Mouse (Mus musculus): ENCODE data around the gene Mfsd12. TPM values are rescaled to one million over a fixed set of nuclear protein-coding genes. Genes with fewer than 3 reads are reported as not detected.

Gene Mfsd12
- polyA plus RNA-seq, 1 experiment from 2014 or later = 13.4 TPM

GRCm38 (mm10) chr10:81329194-81329975, 27.9 kb upstream of the Mfsd12 start:
- peak overlapping the region; percentile 91 for H3K27ac ChIP-seq (ENCODE audit: poor library complexity, severe bottlenecking)
- no peaks in the 10 kb centered on the region; the same call in 1 of the 2 replicates for H3K27me3 ChIP-seq (replicated peaks)
- peak overlapping the region; percentile 54 for H3K9ac ChIP-seq
- ATAC-seq (ENCODE audit: insufficient number of reproducible peaks, low FRiP score) = peak; percentile 63
- H3K4me1 ChIP-seq (replicated peaks) = peaks cover 51% of the 10 kb centered on the region
- peak overlapping the region; percentile 14 for H3K4me3 ChIP-seq
- H3K9me3 ChIP-seq (replicated peaks) = no peaks in the 10 kb centered on the region
- WGBS = 52% methylated on average over 10 of the region's 10 CpGs
- H3K4me2 ChIP-seq = peak overlapping the region; percentile 47
- peaks cover 35% of the 10 kb centered on the region for H3K36me3 ChIP-seq

DNA sequence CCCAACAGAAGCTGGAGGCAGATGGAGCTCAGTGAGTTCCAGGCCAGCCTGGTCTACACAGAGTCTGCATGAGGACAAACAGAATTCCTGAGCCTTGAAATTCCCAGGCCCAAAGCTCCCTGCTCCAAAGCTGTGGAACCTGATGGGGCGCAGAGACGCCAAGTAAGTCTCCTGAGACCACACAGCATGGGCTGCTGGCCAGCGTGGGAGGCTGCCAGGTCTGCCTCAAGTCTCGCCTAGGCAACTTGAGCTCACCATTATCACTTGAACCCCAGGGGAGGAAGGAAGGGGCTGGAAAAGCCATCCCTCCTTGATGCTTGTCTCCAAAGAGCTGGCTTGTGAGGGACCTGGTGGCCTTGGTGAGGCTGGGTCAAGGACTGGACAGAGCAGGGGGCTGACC, 27.3 kb upstream of the Mfsd12 start:
- H3K9me3 ChIP-seq (replicated peaks) = no peaks in the 10 kb centered on the region
- ATAC-seq (ENCODE audit: insufficient number of reproducible peaks, low FRiP score) = no peak
- 31% methylated on average over 4 of the region's 4 CpGs for WGBS
- no peak overlapping the region for H3K4me3 ChIP-seq
- H3K36me3 ChIP-seq = peaks cover 29% of the 10 kb centered on the region
- peaks cover 54% of the 10 kb centered on the region for H3K4me1 ChIP-seq (replicated peaks)
- peak overlapping the region; percentile 47 for H3K4me2 ChIP-seq
- H3K27ac ChIP-seq (ENCODE audit: poor library complexity, severe bottlenecking) = peak overlapping the region; percentile 91
- no peaks in the 10 kb centered on the region; the same call in 1 of the 2 replicates for H3K27me3 ChIP-seq (replicated peaks)
- peak overlapping the region; percentile 54 for H3K9ac ChIP-seq

DNA sequence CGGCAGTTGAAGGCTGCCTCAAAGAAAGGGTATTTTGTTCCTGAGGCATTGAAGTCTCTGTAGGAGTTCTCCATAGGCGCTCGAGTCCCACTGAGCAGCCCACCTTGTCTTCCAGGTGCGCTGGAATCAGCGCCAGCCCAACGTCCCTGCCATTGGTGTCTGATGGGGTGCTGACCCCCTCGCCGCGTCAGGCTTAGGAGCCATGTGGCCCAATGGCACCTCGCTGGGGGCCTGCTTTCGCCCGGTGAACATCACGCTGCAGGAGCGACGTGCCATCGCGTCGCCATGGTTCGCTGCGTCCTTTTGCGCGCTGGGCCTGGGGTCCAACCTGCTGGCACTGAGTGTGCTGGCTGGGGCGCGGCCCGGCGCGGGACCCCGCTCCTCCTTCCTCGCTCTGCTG, 25.0 kb upstream of the Mfsd12 start:
- peak overlapping the region; percentile 48; the same call in 1 of the 2 replicates for H3K9ac ChIP-seq
- 19% methylated on average over 29 of the region's 29 CpGs for WGBS
- H3K4me2 ChIP-seq = peak overlapping the region; percentile 50
- H3K36me3 ChIP-seq = peaks cover 6% of the 10 kb centered on the region
- peaks cover 58% of the 10 kb centered on the region for H3K4me1 ChIP-seq (replicated peaks)
- no peak overlapping the region for H3K27ac ChIP-seq (ENCODE audit: poor library complexity, severe bottlenecking)
- ATAC-seq (ENCODE audit: insufficient number of reproducible peaks, low FRiP score) = no peak
- H3K27me3 ChIP-seq (replicated peaks) = peaks cover 5% of the 10 kb centered on the region
- H3K4me3 ChIP-seq = peak overlapping the region; percentile 15
- H3K9me3 ChIP-seq (replicated peaks) = no peaks in the 10 kb centered on the region

- peaks cover 39% of the 10 kb centered on the region for H3K4me1 ChIP-seq (replicated peaks)
These were observed 23.0 kb upstream of the Mfsd12 start for GRCm38 (mm10) chr10:81334324-81334723.

DNA sequence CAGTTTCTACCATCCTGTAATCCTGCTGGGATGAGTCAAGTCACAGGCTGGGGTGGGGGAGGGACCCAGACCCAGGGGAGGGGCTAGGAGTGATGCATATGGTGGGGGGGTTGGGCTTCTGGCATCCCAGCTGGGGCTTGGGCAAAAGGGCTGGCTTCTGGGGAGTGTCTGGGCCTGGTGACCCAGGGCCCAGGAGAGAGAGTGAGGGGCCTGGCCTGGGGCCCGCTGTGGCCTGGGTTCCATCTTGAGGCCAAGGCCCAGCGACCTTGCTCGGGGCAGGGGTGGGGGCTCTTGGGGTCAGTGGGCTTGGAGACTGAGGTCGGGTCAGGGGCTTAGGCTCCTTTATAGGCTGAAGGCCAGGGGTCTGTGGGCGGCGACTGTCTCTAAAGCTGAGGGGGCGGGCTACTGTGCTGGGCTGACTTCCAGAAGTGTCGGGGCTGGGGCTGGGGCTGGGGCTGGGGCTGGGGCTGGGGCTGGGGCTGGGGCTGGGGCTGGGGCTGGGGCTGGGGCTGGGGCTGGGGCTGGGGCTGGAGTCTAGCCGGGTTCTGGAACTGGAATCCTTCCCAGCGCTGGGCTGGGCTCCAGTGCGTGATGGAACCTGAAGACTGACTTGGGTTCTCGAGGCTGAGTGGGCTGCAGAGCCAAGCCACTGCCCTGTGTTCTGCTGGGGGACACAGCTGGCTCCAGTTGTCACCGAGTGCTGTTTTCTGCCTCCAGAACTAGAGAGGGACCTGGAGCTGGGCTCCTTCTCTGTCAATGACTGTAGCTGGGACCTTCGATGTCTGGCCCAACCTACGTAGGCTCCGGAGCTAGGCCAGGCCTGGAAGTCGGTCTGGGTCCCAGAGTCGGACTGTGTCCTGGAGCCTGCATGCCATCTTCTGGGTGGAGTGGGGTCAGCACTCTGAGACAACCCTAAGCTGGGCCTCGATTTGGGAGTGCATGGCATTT, 21.6 kb upstream of the Mfsd12 start:
- H3K9me3 ChIP-seq (replicated peaks) = no peaks in the 10 kb centered on the region
- peak overlapping the region; percentile 38 for H3K9ac ChIP-seq
- H3K27me3 ChIP-seq (replicated peaks) = peaks cover 25% of the 10 kb centered on the region
- H3K4me1 ChIP-seq (replicated peaks) = peaks cover 29% of the 10 kb centered on the region
- H3K36me3 ChIP-seq = peaks cover 5% of the 10 kb centered on the region; the same call in 1 of the 2 replicates
- no peak for ATAC-seq (ENCODE audit: insufficient number of reproducible peaks, low FRiP score)
- no peak overlapping the region for H3K4me3 ChIP-seq
- H3K27ac ChIP-seq (ENCODE audit: poor library complexity, severe bottlenecking) = peak overlapping the region; percentile 70
- H3K4me2 ChIP-seq = peak overlapping the region; percentile 16; the same call in 1 of the 2 replicates
- WGBS = 45% methylated on average over 19 of the region's 19 CpGs

More at GRCm38 (mm10) chr10:81334324-81334723, 23.0 kb upstream of the Mfsd12 start:
- Histone ChIP-seq H3K4me3 (no peak overlapping the region), H3K36me3 (peaks cover 5% of the 10 kb centered on the region; the same call in 1 of the 2 replicates), H3K9ac (no peak overlapping the region), H3K9me3 (replicated peaks) (no peaks in the 10 kb centered on the region), H3K4me2 (no peak overlapping the region), H3K27ac (ENCODE audit: poor library complexity, severe bottlenecking) (no peak overlapping the region), H3K27me3 (replicated peaks) (peaks cover 21% of the 10 kb centered on the region)
- 76% methylated on average over 11 of the region's 11 CpGs for WGBS
- no peak for ATAC-seq (ENCODE audit: insufficient number of reproducible peaks, low FRiP score)

- Histone ChIP-seq H3K9me3 (replicated peaks) (no peaks in the 10 kb centered on the region), H3K4me1 (replicated peaks) (peaks cover 28% of the 10 kb centered on the region), H3K4me2 (no peak overlapping the region), H3K36me3 (peaks cover 5% of the 10 kb centered on the region; the same call in 1 of the 2 replicates), H3K27me3 (replicated peaks) (peaks cover 32% of the 10 kb centered on the region), H3K27ac (ENCODE audit: poor library complexity, severe bottlenecking) (no peak overlapping the region), H3K9ac (0 out of 2 replicates have a peak overlapping the region, but pooled peaks have one; percentile 38), H3K4me3 (no peak overlapping the region)
- ATAC-seq (ENCODE audit: insufficient number of reproducible peaks, low FRiP score) = no peak
- 92% methylated on average over 4 of the region's 4 CpGs for WGBS
These were observed 20.7 kb upstream of the Mfsd12 start for GRCm38 (mm10) chr10:81336558-81336957.

GRCm38 (mm10) chr10:81340551-81341332, 16.5 kb upstream of the Mfsd12 start:
- peak; percentile 36; the same call in 1 of the 2 replicates for ATAC-seq (ENCODE audit: insufficient number of reproducible peaks, low FRiP score)
- 35% methylated on average over 17 of the region's 17 CpGs for WGBS
- no peak overlapping the region for H3K4me3 ChIP-seq
- H3K27me3 ChIP-seq (replicated peaks) = peaks cover 58% of the 10 kb centered on the region
- no peaks in the 10 kb centered on the region for H3K9me3 ChIP-seq (replicated peaks)
- H3K9ac ChIP-seq = no peak overlapping the region
- H3K36me3 ChIP-seq = peaks cover 6% of the 10 kb centered on the region
- H3K27ac ChIP-seq (ENCODE audit: poor library complexity, severe bottlenecking) = no peak overlapping the region
- H3K4me2 ChIP-seq = no peak overlapping the region
- H3K4me1 ChIP-seq (replicated peaks) = peaks cover 23% of the 10 kb centered on the region

DNA sequence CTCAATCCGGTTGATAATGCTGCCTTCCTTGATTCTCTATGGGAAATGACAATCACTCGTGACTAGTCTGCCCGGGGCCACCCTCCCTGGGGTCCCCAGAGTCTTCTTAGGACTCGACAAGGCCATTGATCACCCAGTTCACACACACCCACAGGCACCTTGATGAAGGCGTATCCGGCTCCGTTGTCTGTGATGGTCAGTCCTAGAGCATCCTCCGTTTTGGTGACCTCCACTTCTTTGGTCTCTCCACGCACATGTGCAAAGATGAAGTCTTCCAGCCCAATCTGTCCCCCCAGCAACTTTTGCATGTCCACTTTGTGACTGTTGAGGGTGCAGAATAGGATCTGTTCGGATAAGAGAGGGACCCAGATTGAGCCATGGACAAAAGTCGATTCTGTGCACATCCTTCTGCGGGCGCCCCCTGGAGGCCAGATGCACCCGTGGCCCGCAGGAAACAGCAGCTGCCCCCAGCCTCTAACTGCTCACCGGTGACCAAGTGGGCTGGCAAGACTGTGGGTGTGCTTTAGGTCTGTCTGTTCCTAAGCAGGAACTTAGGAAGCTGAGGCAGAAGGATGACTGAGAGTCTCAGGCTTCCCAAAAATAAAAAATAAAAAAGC, 15.8 kb upstream of the Mfsd12 start:
- peaks cover 58% of the 10 kb centered on the region for H3K27me3 ChIP-seq (replicated peaks)
- no peak overlapping the region for H3K9ac ChIP-seq
- H3K27ac ChIP-seq (ENCODE audit: poor library complexity, severe bottlenecking) = no peak overlapping the region
- H3K4me1 ChIP-seq (replicated peaks) = peaks cover 18% of the 10 kb centered on the region
- no peak overlapping the region for H3K4me3 ChIP-seq
- H3K36me3 ChIP-seq = peaks cover 12% of the 10 kb centered on the region
- H3K4me2 ChIP-seq = no peak overlapping the region
- no peak for ATAC-seq (ENCODE audit: insufficient number of reproducible peaks, low FRiP score)
- no peaks in the 10 kb centered on the region for H3K9me3 ChIP-seq (replicated peaks)
- 30% methylated on average over 16 of the region's 16 CpGs for WGBS

DNA sequence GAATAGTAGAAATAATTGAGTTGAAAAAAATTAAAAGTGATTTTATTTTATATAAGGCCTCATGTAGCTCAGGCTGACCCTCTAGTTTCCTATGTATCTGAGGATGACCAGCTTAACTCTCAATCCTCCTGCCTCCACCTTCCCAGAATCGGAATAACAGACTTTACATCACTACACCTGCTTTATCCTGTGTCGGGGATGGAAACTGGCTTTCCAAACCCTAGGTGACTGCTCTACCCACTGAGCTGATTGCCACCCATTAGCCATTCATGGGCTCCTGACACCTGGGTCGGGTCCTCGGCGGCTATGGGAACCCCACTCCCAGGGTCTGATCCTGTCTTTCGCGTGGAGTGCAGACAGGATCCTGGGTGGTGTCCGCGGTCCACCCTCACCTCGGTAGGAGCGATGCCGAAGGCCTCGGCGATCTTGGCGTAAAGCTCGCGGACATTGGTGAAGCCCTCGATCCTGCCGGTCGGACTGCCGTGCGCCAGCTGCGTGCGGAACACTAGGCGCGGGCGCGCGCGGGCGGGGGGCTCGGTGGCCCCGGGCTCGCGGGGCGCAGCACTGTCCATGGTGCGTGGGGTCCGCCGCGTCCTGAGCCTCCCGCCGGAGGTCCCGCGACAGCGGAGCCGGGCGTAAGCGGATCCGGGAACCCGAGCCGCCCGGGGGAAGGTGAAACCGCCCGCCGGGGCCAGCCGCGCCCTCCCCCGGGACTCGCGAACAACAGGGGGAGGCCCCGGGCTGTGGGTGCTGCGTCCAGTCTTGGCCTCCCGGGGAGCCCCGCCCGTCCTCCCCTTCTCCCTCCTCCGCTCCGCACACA, 14.4 kb upstream of the Mfsd12 start, which contains the start of gene Gipc3:
Gene Gipc3, minus strand, starts transcription at position 581 of the 820 bp plus-strand sequence.
- WGBS = 8% methylated on average over 38 of the region's 67 CpGs
- Histone ChIP-seq H3K9ac (peak within 1 kb of the TSS; percentile 74), H3K27me3 (replicated peaks) (peaks cover 51% of the 10 kb centered on the region), H3K4me3 (peak within 1 kb of the TSS; percentile 55), H3K4me1 (replicated peaks) (peaks cover 32% of the 10 kb centered on the region), H3K4me2 (peak within 1 kb of the TSS; percentile 88), H3K9me3 (replicated peaks) (no peaks in the 10 kb centered on the region), H3K27ac (ENCODE audit: poor library complexity, severe bottlenecking) (no peak within 1 kb of the TSS), H3K36me3 (peaks cover 19% of the 10 kb centered on the region)
- no peak for ATAC-seq (ENCODE audit: insufficient number of reproducible peaks, low FRiP score)

Data from heart, embryonic 12.5 days (tissue).